Mouse (Mus musculus) megakaryocyte-erythroid progenitor cell, adult 5-6 weeks (primary cell): ENCODE results near the gene Bcar3. TPM values are rescaled to one million over a fixed set of nuclear protein-coding genes. Genes with fewer than 3 reads are reported as not detected.

Experiments used
- ATAC-seq: replicated peaks from 2 replicates; pipeline ENCODE4 v1.8.0; 2016; ENCODE audit warnings: mild to moderate bottlenecking, inconsistent platforms; ENCODE audit not compliant: severe bottlenecking, poor library complexity, low FRiP score, low TSS enrichment
- total RNA-seq, 2 experiments: library from RNA; stranded (forward) in 1 of 2; stranded (reverse) in 1 of 2; fragments of 200-1000, 215-1000 nt in 1 of 2; fragments of >200 nt in 1 of 2; fragmentation: Nextera tagmentation in 1 of 2; gene quantifications; 2 replicates each; pipeline ENCODE4 v1.2.3; 2014 to 2017

Bcar3 gene
- total RNA-seq, 2 experiments from 2014 or later, result not detected

DNA sequence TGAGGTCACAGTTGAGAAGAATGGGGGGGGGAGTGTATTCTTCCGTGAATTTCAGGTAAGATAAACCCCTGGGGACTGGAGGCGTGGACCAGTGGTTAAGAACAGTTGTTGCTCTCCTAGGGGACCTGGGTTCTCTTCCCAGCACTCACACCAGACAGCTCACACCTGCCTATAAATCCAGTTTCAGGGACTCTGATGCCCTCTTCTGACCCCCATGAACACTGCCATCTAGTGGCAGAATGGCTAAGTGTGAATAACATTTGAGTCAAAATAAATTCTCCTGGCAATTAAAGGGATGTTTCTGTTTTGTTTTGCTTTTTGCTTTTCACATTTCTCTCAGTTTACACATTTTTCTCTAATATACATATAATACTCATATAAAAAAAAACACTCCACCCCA, 174.0 kb downstream of the Bcar3 start:
- ATAC-seq, result peak; percentile 64; the same call in 1 of the 2 replicates

DNA sequence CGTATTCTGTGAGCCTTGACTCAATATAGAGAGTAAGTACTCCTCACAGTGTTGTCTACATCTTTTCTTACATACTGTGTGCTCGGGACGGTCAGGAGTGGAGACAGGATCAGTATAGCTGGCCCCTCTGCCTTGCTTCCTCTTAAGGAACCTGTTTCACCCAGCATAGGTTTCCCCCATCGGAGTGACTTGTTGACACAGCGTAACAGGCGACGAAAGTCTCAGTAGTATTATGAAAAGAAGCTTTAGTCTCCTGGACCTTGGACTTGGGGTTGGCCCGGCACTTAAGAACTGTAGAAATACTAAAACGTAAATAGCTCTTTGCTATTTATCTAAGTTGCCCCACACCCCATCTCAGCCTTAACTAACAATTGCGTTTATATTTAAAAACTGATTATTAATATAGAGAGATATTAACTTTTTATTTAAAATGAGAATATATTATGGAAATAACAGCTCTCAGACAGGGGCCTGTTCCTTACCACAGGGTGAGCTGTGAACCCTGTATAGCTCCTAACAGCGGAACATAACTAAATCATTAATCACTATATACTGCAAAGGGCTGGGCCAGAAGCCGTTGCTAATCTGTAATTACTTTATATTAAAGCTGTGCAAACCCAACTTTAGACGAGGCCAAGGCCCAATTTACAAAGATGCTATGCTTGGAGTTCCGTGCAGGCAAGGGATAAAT, 176.5 kb downstream of the Bcar3 start:
- no peak for ATAC-seq

DNA sequence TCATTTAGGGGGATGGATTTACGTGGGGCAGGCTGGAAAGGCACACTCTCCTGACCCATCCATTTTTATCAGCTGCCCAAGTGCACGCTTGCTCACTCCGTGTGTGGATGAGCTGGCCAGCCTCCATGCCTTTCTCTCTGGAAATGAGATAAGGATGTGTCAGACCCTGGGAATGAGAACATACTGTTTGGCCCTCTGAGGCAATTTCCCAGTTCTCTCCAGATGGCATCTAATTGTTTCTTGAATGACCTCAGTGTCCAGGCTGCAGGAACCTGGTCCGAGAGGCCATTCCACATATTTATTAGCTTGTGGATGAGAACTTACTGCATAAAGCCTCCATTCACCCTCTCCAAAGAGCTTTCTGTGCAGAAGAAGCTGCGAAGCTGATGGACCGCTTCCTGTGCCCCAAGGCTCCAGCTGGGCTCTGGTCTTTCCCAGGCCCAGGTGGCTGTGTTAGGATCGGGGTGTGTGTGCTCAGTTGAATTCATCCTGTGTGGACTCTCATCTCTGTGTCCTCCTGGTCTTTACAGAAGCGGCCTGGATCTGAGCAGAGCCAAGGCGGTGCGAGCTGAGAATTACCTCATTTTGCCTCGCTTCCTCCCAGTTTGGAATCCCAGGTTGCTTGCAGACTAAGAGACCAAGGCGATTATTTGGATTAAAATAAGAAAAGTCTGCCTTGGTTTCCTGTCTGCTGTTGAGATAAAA, 177.2 kb downstream of the Bcar3 start:
- no peak for ATAC-seq

DNA sequence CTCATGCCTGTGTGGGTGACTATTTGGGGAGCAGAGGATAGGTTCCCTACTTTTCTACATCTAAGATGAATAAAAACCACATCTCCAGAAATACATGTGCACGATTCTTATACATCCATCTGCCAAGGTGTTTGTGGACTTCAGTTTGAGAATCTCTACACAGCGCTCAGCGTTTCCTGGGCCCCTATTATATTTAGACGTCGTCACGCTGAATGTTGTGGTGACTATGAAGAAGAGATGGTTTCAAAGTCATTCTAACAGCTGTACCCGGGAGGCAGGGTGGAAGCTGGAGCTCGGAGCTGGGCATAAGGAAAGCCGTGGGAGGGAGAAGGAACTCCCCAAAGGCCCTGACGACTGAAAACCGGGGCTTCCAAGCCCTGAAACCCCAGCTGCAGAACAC, 178.5 kb downstream of the Bcar3 start:
- no peak for ATAC-seq

DNA sequence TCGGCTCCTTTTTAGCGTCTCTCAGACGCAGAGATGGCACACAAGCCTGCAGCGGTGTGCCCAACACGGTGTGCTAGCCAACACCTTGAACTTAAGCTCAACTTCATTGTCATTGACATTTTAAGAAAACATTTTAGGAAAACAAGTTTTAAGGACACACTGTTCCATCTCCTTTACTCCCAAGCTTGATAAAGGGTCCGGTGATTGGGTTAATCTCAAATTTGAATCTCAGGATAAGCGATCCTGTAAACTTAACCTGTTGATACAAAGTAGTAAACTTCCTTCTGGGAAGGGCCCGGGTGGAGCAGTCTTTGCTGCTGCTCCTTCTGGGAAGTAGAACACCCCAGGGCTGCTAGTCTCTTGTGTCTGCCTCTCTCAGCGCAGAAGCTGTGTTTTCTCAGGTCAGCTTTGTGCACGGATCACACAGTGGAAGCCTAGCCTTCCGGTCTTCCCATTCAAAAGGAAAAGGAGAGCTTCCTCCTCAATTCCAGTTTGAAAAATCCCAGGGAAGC, 179.6 kb downstream of the Bcar3 start:
- 0 out of 2 replicates have a peak, but pooled peaks have one; percentile 9 for ATAC-seq

DNA sequence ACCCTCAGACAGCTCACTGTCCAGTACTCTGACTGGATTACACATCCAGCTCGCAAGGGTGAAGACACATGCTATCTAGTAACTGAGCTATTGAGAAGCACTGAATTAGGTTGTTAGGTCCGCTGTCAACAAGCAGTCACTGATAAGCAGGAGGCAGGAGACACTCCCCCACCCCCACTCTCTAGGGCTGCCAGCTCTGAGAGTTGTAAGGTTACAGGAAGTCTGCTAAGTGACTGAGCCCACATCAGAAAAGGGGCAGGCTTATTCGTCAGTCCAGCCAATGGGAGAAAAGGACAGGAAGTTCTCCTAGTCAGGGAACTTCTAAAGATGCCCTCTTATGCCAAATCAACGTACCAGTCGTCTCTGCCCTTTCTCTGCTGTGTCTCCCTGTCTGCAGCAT, 180.1 kb downstream of the Bcar3 start:
- ATAC-seq, result peak; percentile 96

DNA sequence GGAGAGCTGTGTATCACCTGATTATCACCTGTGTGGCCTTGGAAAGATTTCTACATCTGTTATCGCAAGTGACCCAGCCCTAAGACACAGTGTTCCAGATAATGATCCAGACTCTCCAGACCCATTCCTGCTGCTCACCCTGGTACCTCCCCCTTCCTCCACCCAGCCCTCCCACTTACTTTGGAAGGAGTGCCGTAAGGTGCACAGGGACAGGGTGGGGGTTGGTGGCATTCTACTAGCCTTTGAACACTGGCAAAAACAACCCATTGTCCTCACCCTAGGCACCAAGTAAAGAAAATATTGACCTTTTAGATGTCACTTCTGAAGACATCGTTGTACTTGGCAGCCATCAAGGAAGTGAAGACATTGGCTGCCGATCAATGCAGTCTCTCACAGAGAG, 180.9 kb downstream of the Bcar3 start:
- ATAC-seq, result no peak

DNA sequence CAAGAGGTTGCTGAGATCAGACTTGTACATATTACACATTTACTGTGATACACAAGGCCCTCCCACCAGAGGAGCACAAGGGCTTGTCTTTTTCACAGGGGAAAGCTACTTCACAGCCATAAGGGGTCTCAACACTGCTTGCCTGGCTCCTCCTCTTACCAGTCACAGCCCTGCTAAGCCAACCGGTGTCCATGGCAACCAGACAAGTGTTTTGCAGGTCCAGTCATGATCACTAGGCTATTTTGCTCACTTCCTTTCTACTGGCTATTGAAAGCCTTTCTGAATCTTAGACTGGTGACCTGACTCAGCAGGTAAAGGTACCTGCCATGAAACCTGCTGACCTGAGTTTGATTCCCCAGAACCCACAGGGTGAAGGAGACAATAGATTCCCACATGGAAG, 181.8 kb downstream of the Bcar3 start:
- no peak for ATAC-seq

DNA sequence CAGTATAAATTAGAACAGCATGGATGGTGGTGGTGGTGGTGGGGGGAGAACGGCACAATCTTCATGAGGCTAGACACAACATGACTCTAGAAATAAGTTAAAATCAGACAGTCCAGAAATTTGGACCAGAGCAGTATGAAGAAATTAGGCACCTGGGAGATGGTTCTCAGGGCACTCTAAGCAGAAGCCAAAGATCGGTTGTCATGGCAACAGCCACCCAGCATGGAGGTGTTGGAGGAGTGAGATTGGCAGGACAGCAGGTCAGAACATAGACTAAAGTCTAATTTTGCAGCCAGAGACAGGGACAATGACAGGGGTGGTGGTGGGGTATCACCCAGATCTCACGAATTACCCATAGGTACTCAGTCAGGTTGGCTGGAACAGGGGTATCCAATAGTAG, 182.7 kb downstream of the Bcar3 start:
- ATAC-seq, result no peak

DNA sequence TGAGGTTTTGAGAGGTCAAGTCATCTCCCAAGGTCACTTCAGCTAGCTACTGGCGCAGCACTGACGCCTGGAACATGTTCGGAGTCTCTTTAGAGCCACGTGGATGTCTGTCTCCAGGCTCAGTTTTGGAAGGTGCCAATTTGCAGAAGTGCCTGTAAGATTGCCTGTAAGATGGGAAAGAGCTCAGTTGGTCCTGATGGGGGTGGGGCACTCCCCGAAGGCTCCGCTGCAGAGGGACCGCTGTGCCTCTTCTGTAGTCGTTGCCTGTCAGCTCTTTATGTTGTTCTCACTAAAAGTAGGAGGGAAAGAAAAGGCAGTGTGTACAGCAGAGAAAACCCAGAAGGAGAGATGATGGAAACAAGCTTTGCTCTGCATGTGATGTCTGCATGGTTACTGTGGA, 183.6 kb downstream of the Bcar3 start:
- no peak for ATAC-seq

DNA sequence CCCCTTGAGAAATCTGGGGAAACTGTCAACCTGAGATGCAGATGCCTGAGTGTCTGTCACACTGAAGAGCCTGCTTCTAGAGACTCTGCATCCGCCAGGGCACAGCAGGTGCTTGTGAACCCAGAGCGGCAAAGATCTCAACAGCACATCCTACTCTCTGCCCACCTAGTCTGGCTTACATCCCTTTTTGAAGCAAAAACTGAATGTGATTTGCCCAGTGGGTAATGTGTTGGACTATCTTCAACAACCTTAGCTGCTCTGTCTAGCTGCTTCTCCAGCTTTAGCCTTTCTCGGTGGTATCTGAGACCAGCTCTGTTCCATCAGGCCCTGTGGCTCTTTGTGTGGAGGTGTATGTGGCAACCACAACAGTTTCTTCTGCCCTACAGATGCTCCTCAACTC, 184.8 kb downstream of the Bcar3 start:
- ATAC-seq, result no peak

DNA sequence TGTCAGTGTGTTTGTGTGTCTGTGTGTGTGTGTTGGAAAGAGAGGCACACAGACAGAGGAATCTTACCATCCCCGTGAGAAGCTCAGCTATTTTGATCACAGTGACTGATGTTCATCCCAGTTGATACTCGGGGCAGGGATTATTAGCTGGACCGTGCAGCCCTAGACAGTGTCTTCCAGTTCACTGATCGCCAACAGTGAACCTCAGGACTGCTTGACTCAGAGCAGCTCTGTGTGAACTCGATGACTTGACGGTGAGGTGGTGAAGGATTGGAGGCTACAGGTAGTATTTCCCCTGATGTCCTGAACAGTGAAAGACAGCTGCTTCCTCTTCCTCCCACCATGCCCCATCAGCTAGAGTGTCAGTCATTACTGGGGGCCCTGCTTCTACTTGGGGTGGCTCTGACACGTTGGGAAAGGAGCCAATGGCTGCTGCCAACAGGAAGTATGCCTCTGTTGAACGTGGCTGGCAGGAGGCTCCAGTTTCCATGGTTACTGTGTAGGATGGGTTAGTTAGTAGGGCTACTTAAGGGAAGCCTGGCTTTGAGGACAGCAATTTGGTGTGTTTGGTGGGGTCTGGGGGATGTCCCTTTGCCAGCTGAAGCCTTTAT, 186.2 kb downstream of the Bcar3 start:
- ATAC-seq, result no peak

DNA sequence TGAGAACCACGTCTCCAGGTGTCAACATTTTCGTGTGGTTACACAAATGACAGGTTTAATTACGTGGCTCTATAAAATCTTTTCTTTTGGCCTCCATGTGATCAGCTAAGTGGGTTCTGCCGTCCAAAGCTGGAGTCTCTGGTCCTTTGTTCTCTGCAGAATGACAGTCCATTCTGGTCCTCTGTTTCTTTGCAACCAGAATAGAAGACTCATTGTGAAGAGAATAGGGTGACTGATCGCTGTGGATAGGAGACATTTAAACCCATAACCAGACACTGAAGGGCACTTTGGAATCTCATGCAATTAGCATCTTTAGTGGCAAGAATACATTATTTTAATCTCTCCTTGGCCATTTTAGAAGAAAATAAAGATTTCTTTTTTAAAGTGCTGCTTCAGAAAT, 187.1 kb downstream of the Bcar3 start:
- ATAC-seq, result no peak

DNA sequence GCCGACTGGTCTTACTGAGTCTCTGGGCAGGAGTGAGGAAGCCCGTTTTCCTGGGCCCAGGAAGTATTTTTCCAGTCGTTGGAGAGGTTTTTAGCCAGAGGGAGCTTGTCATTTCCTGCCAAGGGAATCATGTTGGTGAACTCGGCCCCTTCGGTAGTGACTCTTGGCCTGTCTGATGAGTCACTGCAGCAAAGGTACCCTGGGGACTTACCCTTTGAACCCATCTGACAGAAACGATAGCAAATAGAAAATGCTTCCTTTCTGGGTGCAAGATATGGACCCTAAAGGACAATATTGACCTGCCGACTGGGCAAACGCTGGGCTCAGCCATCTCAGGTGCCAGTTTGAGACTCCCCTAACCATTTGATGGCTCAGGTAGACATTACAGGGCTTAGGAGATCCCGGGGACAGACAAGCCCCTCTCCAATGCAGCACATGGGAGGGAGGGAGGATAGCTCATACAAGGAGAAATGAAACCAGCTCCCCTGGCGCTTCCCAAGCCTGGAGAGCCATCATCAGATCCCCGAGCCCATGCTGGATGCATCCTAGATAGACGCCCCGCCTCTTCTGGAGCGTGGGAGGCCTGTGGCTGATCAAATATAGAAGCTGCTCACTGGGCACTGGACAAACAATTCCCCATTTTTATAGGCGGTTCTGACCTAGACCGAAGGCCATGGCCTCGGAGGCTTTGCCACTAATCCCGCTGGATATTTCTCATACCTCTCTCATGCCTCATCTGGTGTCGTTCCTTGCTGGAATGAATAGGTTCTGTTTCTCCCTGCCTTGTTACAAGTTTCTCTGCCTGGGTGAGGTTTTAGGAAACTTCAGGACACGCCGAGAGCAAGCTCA, 188.2 kb downstream of the Bcar3 start:
- ATAC-seq, result no peak

DNA sequence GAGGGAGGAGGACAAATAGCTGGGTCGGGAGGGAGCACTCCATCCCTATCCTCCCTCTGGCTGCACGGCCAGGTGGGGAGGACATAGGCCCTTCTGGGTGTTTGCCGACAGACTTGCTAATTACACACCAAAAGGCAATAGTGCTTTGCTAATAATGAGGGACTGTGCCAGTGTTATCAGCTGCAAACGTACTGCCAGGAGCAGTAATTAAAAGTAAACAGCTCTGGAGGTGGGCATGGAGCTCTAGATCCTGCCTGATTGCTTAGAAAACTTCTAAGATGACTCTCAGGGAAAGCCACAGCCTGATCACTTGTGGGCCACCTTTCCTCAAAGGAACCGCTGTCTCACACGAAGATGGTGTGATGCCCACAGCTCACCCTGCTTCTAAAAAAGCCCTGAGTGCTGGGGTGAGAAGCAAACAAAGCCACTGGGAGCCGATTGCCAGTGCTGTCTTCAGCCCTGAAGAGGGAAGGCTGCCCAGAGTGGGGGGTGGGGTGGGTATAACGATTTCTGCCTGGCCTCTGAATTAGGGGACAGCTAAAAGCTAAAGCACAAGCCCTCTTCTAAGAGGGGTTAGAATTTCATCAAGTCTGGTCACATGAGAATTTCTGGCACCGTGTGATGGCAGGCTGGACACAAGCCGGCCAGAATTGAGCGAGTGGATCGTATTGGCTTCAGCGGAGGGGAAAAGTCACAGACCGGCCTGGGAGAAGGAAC, 189.3 kb downstream of the Bcar3 start:
- ATAC-seq, result no peak

DNA sequence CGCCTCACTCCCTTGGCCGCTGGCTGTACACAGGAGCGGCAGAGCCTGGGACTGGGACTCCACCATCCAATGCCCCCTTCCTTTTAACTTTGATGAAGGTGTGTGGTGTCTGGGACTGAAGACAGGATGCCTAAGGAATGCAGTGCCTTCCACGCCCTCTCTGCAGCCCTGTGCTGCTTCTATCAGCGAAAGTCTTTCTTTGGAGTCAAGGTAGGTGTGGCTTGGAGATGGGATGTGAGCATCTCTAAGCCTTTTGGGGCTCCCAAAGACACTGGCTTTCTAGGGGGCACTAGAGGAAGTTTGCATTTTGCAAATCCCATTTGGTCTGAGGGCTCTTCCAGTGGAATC, 189.8 kb downstream of the Bcar3 start:
- no peak for ATAC-seq

DNA sequence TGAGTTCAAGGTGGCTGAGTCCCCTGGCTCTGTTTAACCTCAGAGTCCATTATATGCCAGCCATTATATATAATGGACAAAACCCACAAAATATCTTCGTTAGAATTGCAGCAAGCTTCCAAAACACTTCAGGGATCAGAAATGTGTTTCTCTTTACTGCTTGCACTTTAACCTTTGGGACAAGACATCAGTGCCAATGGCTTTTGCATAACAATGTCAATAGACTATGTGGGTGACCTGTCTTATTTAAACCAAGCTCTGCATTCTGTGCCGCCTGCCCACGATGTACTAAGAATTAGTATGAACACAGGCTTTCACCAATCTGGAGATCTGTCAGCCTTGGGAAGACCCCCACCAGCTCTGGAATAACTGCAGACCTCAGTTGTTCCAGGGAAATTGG, 190.4 kb downstream of the Bcar3 start:
- ATAC-seq, result no peak

DNA sequence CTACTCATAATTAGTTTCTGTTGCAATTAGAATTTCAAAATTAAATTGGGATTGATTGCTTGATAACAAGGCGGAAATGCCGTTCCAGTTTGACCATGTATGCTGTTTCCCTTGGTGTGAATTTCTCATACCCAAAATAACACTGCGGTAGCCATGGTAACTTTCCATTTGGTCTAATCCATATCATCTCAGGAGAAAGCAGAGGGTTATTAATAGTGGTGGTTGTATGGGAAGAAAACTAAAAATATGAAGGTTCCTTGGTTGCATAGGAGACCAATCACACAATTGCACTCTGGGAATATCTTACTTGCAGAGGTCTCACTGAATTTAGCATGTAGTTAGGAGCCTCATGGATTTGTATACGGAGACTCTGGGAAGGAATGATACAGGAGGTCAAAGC, 191.8 kb downstream of the Bcar3 start:
- ATAC-seq, result no peak

DNA sequence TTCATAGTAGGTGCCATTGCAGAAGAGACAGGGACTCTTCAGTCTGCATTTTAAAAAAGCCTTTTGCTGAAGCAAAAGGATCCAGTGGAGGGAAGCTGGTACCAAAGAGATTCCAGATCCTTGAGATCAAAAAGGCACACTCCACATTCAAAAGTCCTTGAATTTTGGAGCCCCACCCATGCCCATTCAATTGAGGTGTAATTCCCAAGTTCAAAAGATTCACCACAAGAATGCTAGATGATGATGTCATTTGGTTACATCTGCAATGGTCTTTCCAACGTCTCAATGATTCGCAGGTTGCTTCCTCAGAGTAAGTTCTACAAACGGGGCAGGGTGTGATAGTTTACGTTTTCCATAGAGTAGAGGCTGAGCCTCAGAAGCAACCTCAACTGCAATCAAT, 192.3 kb downstream of the Bcar3 start:
- ATAC-seq, result no peak
